Mouse (Mus musculus): Measurements from ENCODE around the gene Spata32.

Spata32 gene

GRCm38 (mm10) chr11:103202376-103202775, 15.9 kb downstream of the Spata32 start:
- ATAC-seq (ENCODE audit: low TSS enrichment), result no peak

GRCm38 (mm10) chr11:103201664-103202063, 16.6 kb downstream of the Spata32 start:
- peak; percentile 15; the same call in 1 of the 2 replicates for ATAC-seq (ENCODE audit: low TSS enrichment)

GRCm38 (mm10) chr11:103198911-103199803, 19.1 kb downstream of the Spata32 start:
- peak; percentile 21 for ATAC-seq (ENCODE audit: low TSS enrichment)

GRCm38 (mm10) chr11:103198339-103198738, 19.9 kb downstream of the Spata32 start:
- no peak for ATAC-seq (ENCODE audit: low TSS enrichment)

- peak; percentile 36; the same call in 1 of the 2 replicates for ATAC-seq (ENCODE audit: low TSS enrichment)
Measured at GRCm38 (mm10) chr11:103197340-103197739, 20.9 kb downstream of the Spata32 start.

GRCm38 (mm10) chr11:103195656-103196055, 22.6 kb downstream of the Spata32 start:
- no peak for ATAC-seq (ENCODE audit: low TSS enrichment)

- ATAC-seq (ENCODE audit: low TSS enrichment), result no peak
Measured at GRCm38 (mm10) chr11:103195236-103195635, 23.0 kb downstream of the Spata32 start.

GRCm38 (mm10) chr11:103193825-103194168, 24.4 kb downstream of the Spata32 start:
- ATAC-seq (ENCODE audit: low TSS enrichment), result no peak

GRCm38 (mm10) chr11:103192956-103193824, 25.0 kb downstream of the Spata32 start:
- ATAC-seq (ENCODE audit: low TSS enrichment), result peak; percentile 22; the same call in 1 of the 2 replicates

GRCm38 (mm10) chr11:103192230-103192955, 25.8 kb downstream of the Spata32 start:
- ATAC-seq (ENCODE audit: low TSS enrichment), result peak; percentile 53

- 0 out of 2 replicates have a peak, but pooled peaks have one; percentile 42 for ATAC-seq (ENCODE audit: low TSS enrichment)
Measured at GRCm38 (mm10) chr11:103184891-103185290, 33.3 kb downstream of the Spata32 start.

- ATAC-seq (ENCODE audit: low TSS enrichment), result no peak
Measured at GRCm38 (mm10) chr11:103181911-103182310, 36.3 kb downstream of the Spata32 start.

GRCm38 (mm10) chr11:103181349-103181748, 36.9 kb downstream of the Spata32 start:
- peak; percentile 24; the same call in 1 of the 2 replicates for ATAC-seq (ENCODE audit: low TSS enrichment)

- ATAC-seq (ENCODE audit: low TSS enrichment), result no peak
Measured at GRCm38 (mm10) chr11:103180426-103180825, 37.8 kb downstream of the Spata32 start.

GRCm38 (mm10) chr11:103178748-103179147, 39.5 kb downstream of the Spata32 start:
- no peak for ATAC-seq (ENCODE audit: low TSS enrichment)

- ATAC-seq (ENCODE audit: low TSS enrichment), result no peak
Measured at GRCm38 (mm10) chr11:103177815-103178485, 40.3 kb downstream of the Spata32 start.

GRCm38 (mm10) chr11:103177216-103177615, 41.0 kb downstream of the Spata32 start:
- no peak for ATAC-seq (ENCODE audit: low TSS enrichment)

GRCm38 (mm10) chr11:103176510-103176909, 41.7 kb downstream of the Spata32 start:
- ATAC-seq (ENCODE audit: low TSS enrichment), result no peak

GRCm38 (mm10) chr11:103175688-103176442, 42.4 kb downstream of the Spata32 start:
- ATAC-seq (ENCODE audit: low TSS enrichment), result no peak

- ATAC-seq (ENCODE audit: low TSS enrichment), result no peak
Measured at GRCm38 (mm10) chr11:103174891-103175391, 43.3 kb downstream of the Spata32 start.
